Mouse (Mus musculus) thymus, adult 18-20 months (tissue): ENCODE results near the gene Rpl29.

ENCODE experiments used
- DNase-seq, 2 experiments: peaks; one replicate each; pipeline ENCODE4 v3.0.0; 2022; ENCODE audit warnings: mixed read lengths in 2 of 2

Gene Rpl29

GRCm38 (mm10) chr9:106474456-106474855 lies 45.2 kb downstream of the Rpl29 start:
- peak in 1 of 2 experiments; percentile 46 for DNase-seq

- peak in 1 of 2 experiments; percentile 40 for DNase-seq
Observed at GRCm38 (mm10) chr9:106475046-106475445, 45.8 kb downstream of the Rpl29 start.

DNA sequence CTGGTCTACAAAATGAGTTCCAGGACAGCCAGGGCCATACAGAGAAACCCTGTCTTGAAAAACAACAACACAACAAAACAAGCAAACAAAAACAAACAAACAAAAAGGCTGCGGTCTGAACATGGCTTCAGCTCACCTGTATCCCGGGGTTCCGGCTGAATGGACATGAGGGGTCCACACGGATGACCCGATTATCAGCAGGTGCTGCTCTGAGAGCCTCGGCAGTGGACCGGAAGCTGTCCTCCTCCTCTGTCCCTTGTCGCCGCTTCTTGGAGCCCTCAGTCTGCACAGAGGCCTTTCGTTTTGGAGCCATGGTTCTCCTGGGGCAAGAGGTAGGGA lies 46.4 kb downstream of the Rpl29 start, which contains the start of gene Rrp9:
Gene Rrp9 (plus strand): TSS at position 301 of the 339 bp plus-strand sequence.
- no peak for DNase-seq

- DNase-seq: peak; percentile 66 to 76
Observed at GRCm38 (mm10) chr9:106476002-106476923, 47.0 kb downstream of the Rpl29 start.

GRCm38 (mm10) chr9:106476924-106477484 lies 47.8 kb downstream of the Rpl29 start, which contains the start of gene Parp3:
Gene Parp3, minus strand, starts transcription at chr9:106476949.
- DNase-seq: peak; percentile 99 to 100

- DNase-seq: no peak
Observed at GRCm38 (mm10) chr9:106477649-106478048, 48.4 kb downstream of the Rpl29 start.

DNA sequence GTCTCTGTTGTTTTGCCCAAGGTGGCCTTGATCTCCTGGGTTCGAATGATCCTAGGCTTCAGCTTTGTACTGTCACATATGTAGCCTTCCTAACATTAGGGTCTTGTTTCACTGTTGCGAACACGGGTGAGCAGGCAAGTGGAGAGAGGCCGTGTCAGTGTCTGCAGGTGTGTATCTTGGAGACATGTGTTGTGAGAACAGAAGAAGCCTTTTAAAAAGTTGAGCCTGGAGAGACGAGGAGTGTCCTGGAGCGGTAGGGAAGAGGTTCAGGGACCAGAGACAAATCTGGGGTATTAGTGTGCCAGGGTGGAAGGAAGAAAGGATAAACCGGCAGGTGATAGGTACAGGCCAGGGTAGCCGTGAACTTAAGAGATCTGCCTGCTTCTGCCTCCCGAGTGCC lies 48.8 kb downstream of the Rpl29 start:
- DNase-seq: no peak

GRCm38 (mm10) chr9:106480541-106480940 lies 51.3 kb downstream of the Rpl29 start:
- no peak for DNase-seq

DNA sequence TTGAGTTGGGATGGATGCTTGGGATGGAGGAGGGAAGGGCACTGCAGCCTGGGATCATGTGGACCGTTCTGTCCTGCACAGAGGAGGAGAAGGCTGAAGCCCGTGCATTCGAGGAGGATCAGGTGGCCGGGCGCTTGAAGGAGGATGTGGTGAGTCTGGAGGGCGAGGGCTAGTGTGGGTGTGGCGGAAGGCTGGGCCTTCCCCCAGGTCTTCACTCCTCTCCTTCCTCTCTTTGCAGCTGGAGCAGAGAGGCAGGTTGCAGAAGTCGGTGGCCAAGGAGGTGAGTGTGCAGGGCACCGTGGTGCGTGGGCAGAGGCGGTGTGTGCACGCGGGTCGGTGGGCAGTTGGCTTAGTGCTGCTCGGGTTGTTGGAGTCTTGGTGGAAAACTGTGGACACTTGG lies 51.8 kb downstream of the Rpl29 start:
- DNase-seq: no peak
